Mouse (Mus musculus) monocyte, adult 2 months (primary cell): ENCODE data around the gene Ppp1r27.

ENCODE experiments used
- DNase-seq, 2 experiments: peaks; one replicate each; pipeline ENCODE4 v3.0.0; 2022; ENCODE audit warnings: low spot score in 2 of 2, low read depth in 1 of 2

Gene Ppp1r27

GRCm38 (mm10) chr11:120548786-120549167 lies 2.2 kb downstream of the Ppp1r27 start:
- DNase-seq = no peak

- no peak for DNase-seq
These were observed 2.7 kb downstream of the Ppp1r27 start for GRCm38 (mm10) chr11:120548214-120548613.

- no peak for DNase-seq
These were observed 3.5 kb downstream of the Ppp1r27 start for GRCm38 (mm10) chr11:120547469-120547868.

GRCm38 (mm10) chr11:120545964-120546363 lies 5.0 kb downstream of the Ppp1r27 start:
- DNase-seq = no peak

DNA sequence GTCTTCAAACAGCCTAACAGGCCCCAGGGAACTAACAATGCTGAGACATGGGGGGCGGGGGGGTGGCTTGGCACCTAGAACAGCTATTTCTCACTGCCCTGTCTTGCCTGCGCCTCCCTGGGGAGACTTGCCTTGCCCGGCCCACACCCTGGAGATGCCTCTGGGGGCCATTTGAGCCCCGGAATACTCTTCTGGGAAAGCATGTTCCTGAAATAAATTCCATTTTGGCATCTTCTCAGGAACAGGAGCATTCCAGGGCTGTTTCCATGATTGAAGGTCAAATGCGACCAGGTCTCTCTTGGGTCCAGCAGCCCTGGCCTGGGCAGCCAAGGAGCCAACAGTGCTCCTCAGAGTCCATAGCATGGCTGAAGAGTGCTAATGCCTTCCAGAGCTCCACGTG lies 8.6 kb downstream of the Ppp1r27 start:
- DNase-seq = no peak

DNA sequence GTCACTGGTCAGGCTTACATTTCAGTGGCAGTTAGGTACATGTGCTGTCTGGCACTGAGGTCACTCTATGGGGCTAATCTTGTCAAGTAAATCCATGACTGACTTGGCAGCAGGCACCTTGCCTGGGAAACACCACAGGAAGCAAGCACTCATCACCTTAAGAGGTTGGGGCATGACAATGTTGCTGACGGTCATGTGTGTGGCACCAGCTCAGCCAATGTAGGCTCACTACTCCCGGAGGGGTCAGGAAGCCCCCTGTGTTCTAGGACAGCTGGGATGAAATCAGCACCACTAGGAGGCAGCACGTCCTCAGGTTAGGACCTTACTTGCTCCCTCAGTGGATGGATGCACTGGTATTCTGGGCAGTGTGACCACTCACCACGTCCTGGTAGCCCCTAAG lies 9.0 kb downstream of the Ppp1r27 start:
- DNase-seq = no peak

- no peak for DNase-seq
These were observed 11.5 kb downstream of the Ppp1r27 start for GRCm38 (mm10) chr11:120539285-120540014.

DNA sequence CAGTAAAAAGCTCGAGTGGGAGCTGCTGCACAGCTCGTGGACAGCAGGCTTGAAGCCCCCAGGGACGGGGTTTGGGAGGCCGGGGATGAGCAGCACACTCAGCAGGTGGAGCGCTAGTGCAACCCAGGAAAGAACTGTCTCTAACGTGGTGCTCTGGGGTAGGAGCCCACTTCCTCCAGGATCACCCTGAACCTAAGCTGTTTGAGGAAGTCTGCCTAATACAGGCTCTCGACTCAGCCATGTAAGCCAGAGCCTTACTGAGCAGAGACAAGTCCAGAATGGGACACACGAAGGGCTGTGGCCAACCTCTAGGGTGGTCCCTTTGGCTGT lies 12.0 kb downstream of the Ppp1r27 start:
- no peak for DNase-seq

GRCm38 (mm10) chr11:120538485-120538884 lies 12.4 kb downstream of the Ppp1r27 start:
- DNase-seq = no peak

DNA sequence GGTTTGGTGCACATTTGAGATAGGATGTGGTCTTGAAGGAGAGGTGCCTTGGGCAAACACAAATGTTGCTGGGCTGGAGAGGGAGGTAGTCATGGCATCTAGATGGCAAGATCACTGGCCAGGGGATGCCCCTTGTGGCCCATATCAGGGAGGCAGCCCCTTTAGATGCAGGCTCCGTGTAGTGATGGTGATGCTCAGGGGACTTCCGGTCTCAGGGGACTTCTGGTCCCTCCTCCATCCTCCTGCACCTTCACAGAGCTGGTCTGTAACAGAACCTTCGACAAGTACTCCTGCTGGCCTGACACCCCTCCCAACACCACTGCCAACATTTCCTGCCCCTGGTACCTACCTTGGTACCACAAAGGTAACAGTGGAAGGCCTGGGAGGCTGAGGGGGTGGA lies 15.1 kb downstream of the Ppp1r27 start:
- no peak for DNase-seq

- DNase-seq = no peak
These were observed 15.8 kb downstream of the Ppp1r27 start for GRCm38 (mm10) chr11:120535145-120535544.

DNA sequence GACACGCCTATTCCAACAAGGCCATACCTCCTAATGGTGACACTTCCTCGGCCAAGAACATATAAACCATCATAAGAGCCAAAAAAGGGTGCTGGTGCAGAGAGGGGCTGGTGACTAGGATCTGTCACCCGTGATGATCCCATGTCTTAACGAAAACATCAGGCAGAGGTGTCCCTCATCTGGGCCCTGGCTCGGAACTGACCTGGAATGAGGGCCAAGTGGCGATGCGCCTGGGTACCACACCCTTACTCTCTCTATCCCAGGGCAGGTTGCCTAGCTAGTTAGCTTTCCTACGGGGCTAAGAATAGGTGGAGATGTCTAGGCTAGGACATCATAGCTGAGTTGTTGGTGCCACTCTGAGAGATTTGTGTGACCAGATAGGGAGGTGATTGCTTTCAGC lies 16.8 kb downstream of the Ppp1r27 start:
- no peak for DNase-seq

DNA sequence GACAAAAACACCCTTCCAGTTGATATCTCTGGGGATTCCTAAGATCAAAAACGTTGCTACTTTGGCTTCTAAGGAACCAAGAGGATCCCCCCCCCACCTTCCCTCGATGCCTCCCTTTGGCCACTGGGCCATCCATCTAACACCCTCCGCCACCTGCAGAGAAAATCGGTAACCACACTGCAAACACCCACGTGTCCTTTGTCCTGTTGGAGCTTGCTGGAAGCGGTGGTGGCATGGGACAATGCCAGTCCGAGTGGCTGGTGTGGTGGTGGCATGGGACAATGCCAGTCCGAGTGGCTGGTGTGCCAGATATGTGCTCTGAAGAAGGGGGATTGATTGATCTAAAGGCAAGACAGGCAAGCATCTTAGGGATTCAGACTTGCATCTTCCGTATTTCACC lies 19.3 kb downstream of the Ppp1r27 start:
- no peak for DNase-seq

DNA sequence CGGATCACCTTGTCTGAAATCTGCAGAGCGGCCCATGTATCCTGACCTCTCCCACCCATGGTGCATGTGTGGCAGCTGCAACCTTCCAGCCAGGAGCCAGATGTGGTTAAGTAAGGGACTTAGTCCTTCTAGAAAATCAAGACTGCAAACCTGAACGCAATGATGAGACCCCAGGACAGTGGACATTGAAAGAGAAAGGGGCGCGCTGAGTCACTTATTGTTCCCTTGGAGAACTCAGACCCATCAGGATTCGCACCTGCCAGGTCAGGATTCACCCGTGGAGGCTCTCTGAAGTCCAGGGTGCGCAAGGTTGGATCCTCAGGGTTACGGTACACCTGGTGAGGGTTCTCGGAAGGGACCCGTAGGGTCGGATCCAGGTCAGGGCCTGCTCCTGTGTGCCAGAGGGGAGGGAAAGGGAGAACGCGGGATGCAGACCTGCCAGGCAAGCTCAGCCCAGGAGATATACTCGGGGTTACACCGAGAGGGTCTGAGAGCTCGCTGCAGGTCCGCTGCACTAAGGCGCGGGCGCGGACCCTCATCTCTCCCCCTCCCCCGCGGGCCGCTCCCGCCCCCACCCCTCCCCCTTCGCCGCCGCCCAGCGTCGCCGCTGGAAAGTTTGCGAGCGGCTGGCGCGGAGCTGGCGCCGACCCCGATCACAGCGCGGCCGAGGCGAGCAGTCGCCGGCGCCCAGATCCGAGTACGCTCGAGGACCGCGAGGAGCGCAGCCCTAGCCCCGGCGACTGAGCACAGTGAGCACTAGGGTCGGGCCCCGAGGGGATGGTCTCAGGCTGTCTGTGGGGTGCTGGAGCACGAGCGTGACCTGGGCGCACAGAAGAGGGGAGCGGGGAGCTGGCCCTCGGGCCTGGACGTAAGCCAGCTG lies 20.6 kb downstream of the Ppp1r27 start, which contains the start of gene Gcgr:
Gcgr (plus strand) TSS at position 615 of the 880 bp plus-strand sequence.
- no peak for DNase-seq

- DNase-seq = no peak
These were observed 22.0 kb downstream of the Ppp1r27 start for GRCm38 (mm10) chr11:120528903-120529302.

DNA sequence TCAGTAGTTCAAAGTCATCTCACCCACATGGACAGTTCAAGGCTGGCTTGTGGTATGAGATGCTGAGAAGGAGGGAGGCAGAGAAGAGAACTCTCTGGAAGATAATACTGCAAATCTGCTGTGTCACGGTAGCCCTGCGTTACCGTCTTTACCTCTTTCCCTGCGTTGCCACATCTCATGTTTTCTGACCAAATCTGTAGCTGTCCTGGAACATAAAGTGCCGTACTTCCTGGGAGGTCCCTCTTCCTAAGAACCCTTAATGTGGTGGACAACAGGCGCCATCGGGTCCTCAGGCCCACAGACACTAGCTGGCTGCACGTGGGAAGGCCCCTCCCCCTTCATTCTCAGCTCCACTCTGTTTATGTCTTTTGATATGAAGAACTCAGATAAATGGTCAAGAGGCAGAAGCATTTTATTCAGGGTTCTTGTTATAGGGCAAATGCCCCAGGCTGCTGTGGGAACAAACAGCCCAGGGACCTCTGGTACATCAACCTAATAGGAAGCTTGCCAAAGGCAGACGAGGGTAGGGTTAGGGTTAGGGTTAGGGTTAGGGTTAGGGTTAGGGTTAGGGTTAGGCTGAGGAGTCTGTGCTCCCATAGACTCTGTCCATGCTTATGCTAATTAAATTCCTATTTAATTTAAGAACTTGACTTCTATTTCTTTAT lies 23.1 kb downstream of the Ppp1r27 start:
- DNase-seq = no peak

GRCm38 (mm10) chr11:120525959-120526358 lies 25.0 kb downstream of the Ppp1r27 start:
- no peak for DNase-seq

GRCm38 (mm10) chr11:120522581-120522980 lies 28.4 kb downstream of the Ppp1r27 start:
- no peak for DNase-seq

DNA sequence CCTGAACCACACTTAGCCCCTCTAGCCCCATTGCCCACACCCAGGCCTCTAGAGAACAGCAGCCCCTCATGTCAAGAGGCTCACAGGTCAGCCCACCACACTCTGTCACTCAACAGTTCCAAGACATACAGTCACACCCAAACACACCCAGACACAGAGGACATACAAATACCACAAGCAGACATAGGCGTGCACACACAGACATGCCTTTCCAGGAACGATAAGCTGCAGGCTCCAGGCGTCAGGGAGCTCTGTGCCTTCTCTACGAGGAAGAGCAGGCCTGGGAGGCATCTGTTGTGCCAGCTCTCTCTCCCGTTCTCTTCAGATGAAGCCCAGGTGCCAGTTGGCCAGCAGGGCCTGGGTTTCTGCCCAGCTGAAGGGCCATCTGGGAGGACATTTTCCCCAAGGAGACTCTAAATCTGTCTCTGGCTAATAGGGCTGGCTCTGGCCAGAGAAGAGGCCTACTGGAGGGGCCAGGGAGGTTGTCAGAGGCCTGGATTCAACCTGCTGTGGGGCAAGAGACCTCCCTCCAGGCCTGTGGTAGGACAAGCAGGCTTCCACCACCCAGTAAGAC lies 29.9 kb downstream of the Ppp1r27 start:
- no peak for DNase-seq

DNA sequence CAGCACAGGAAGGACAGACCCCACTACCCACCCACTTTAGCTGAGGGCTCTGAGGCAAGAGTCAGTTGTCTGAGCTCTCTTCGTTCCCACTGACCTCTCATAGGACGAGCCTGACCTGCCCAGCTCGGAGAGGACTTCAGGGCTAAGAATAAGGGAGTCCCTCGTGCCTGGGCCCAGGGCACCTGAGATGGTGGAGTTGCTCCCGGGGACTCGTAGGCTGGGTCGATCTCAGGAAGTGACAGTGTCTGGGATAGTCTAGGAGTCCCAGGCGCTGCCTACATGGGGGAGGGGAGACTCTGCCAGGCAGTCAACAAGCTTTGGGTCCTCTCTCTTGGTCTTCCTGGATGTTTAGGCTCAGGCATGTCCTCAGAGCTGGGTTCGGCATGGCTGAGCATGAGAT lies 30.4 kb downstream of the Ppp1r27 start:
- no peak for DNase-seq

DNA sequence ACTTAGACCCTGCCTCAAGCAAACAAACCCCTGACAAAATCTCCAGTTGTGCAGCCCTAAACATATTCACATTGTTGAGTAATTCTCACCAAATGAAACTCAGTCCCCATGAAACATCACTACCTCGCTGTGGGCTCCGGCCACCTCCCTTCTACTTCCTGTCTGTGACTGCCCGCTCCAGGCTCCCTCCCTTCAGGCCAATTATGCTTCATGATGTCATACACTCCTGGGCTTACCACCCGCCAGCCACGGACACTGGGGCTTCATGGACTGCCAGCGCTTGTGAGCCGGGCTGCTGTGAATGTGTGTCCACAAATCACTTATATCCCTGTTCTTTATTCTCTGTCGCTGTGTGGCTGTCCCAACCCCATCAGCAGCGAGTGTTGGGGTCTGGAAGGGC lies 31.2 kb downstream of the Ppp1r27 start:
- DNase-seq = peak; percentile 65 to 67

GRCm38 (mm10) chr11:120518558-120518957 lies 32.4 kb downstream of the Ppp1r27 start:
- DNase-seq = no peak
